Mouse (Mus musculus) forebrain, embryonic 15.5 days (tissue): ENCODE results near the gene Abca12. TPM values are rescaled to one million over a fixed set of nuclear protein-coding genes. Genes with fewer than 3 reads are reported as not detected.

Experiments used
- ATAC-seq: fragments of 200-750 bp; cut with Nextera tagmentation; replicated peaks from 2 replicates; pipeline ENCODE4 v1.8.0; 2017; ENCODE audit warnings: mild to moderate bottlenecking, moderate TSS enrichment, moderate library complexity
- H3K27ac ChIP-seq: fragments of 300-500 bp; sonication (generic); replicated peaks from 2 replicates; pipeline ENCODE4 v1.5.1; 2015; ENCODE audit warnings: mild to moderate bottlenecking, inconsistent platforms
- H3K27me3 ChIP-seq: fragments of 300-500 bp; sonication (generic); 2 replicates; pipeline ENCODE4 v1.6.1; 2015; ENCODE audit warnings: inconsistent platforms
- H3K36me3 ChIP-seq: fragments of 300-500 bp; sonication (generic); 2 replicates; pipeline ENCODE4 v1.6.1; 2015; ENCODE audit warnings: mild to moderate bottlenecking, inconsistent platforms
- H3K4me1 ChIP-seq: fragments of 300-500 bp; sonication (generic); 2 replicates; pipeline ENCODE4 v1.6.1; 2015; ENCODE audit warnings: inconsistent platforms
- H3K4me2 ChIP-seq: fragments of 300-500 bp; sonication (generic); replicated peaks from 2 replicates; pipeline ENCODE4 v1.6.1; 2015; ENCODE audit warnings: mild to moderate bottlenecking, inconsistent platforms
- H3K4me3 ChIP-seq: fragments of 300-500 bp; sonication (generic); 2 replicates; pipeline ENCODE4 v1.5.1; 2015; ENCODE audit warnings: mild to moderate bottlenecking, inconsistent platforms
- H3K9ac ChIP-seq: fragments of 300-500 bp; sonication (generic); replicated peaks from 2 replicates; pipeline ENCODE4 v1.6.1; 2015; ENCODE audit warnings: mild to moderate bottlenecking, inconsistent platforms
- H3K9me3 ChIP-seq: fragments of 300-500 bp; sonication (generic); 2 replicates; pipeline ENCODE4 v1.6.1; 2016; ENCODE audit warnings: inconsistent platforms
- WGBS: fragments of 180-500 bp; shearing (Covaris S2); methylation state at CpG from one replicate; pipeline ENCODE4 v1.1.7; 2015; ENCODE audit warnings: mixed read lengths; 5-methylcytosine and 5-hydroxymethylcytosine counted together
- polyA plus RNA-seq: library from polyadenylated mRNA; unstranded; fragments of >200 nt; fragmentation: Nextera tagmentation; extraction: Ambion mirVana; gene quantifications from 2 replicates; pipeline ENCODE4 v1.2.1, GENCODE M21; 2015

Gene Abca12
- 0.03 and 0.05 TPM in 2 replicates for polyA plus RNA-seq

DNA sequence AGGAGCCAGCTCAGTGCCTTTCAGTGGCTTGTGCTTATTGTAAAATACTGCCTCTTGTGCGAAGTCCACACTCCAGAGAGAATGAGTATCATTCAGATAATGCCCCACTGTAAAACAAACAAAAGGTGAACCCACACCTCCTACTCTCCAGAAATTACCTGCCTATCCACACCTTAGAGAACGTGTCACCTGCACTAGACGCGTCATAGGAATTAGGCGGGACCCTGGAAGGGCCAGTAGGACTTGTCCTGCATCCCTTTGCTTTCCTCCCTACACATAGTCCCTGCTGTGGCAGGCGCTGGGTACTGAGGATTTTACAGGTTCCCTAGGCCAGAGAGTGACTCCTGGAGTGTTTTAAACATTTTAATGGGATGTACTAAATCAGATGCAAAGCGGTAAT is at the start of gene Abca12:
Gene Abca12 (minus strand): TSS at position 101 of the 400 bp plus-strand sequence.
- Histone ChIP-seq H3K4me1 (no peaks in the 10 kb centered on the region), H3K27me3 (no peaks in the 10 kb centered on the region), H3K9ac (no peak within 1 kb of the TSS), H3K4me3 (no peak within 1 kb of the TSS), H3K4me2 (no peak within 1 kb of the TSS), H3K27ac (no peak within 1 kb of the TSS), H3K36me3 (no peaks in the 10 kb centered on the region), H3K9me3 (no peaks in the 10 kb centered on the region)
- WGBS: 86% methylated on average over 7 of the region's 7 CpGs
- ATAC-seq: no peak

DNA sequence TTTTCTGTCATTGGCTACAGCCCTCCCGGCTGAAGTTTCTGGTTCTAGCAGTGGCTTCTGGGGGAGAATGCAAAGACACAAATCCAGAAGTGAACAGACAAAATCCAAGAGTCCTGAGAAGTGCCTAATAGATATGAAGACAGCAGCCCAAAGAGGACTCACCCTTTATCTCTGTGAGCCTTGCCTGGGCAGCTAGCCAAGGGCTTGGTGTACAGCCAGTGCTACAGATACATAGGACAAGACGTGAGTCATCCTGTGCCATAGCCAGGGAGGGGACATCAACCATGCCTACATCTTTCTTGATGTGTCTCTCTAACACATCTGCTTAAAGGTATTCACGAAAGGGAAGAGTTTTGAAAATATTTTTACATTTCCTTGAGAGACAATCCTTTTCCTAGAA is 43.3 kb upstream of the Abca12 start:
- H3K4me2 ChIP-seq: no peak overlapping the region
- H3K4me1 ChIP-seq: no peaks in the 10 kb centered on the region
- 72% methylated on average over 3 of the region's 3 CpGs for WGBS
- no peaks in the 10 kb centered on the region for H3K9me3 ChIP-seq
- no peak overlapping the region for H3K4me3 ChIP-seq
- no peaks in the 10 kb centered on the region for H3K36me3 ChIP-seq
- H3K27ac ChIP-seq: no peak overlapping the region
- no peak for ATAC-seq
- H3K9ac ChIP-seq: no peak overlapping the region
- H3K27me3 ChIP-seq: no peaks in the 10 kb centered on the region

DNA sequence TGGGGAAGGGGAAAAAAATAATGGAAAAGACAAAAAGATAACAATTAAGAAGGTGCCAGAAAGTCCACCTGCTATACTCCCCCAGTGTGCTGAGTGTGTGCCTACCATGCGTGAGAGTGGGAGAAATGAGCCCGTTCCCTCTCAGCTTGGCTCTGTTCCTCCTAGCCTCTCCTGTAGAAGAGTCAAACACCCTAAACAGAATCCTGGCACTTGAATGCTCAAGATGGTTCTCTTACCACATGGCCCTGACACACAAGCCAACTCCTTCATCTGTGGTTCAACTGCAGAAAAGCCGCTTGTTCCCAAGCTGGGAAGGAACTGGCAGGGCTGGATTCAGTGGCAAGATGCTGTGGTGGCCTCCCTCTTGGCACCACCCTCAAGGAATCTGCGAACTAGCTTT is 32.7 kb upstream of the Abca12 start:
- no peaks in the 10 kb centered on the region for H3K9me3 ChIP-seq
- WGBS: 77% methylated on average over 4 of the region's 4 CpGs
- H3K27ac ChIP-seq: no peak overlapping the region
- H3K27me3 ChIP-seq: no peaks in the 10 kb centered on the region
- no peak overlapping the region for H3K9ac ChIP-seq
- 0 out of 2 replicates have a peak, but pooled peaks have one; percentile 46 for ATAC-seq
- no peaks in the 10 kb centered on the region for H3K36me3 ChIP-seq
- H3K4me1 ChIP-seq: no peaks in the 10 kb centered on the region
- H3K4me3 ChIP-seq: no peak overlapping the region
- H3K4me2 ChIP-seq: no peak overlapping the region

DNA sequence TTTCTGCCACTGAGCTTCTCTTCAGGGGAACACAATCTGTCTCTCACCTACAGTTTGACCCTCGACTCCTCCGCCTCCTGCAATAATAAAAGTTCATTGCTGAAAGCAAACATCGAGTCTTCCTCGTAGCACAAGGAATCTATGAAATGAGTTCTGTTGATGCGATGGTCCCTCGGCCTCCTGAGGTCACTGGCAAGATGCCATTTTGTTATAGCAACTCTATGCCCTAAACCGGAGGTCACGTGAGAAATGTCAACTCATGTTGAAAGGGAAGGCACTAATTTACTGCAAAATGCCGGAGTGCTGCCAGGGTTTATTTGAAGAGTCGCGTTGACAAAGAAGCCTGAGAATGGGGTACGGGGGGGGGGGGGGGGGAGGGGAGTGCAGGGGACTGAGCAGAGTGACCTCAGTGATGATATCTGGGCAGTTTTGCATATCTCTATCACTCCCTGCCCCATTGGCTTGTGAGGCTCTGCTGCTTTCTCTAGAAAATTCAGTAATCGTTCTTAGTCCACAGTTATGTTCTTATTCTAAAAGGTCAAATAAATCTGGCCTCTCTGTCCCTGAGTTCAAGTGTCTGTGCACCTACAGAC is 7.1 kb upstream of the Abca12 start:
- Histone ChIP-seq H3K4me1 (no peaks in the 10 kb centered on the region), H3K27me3 (no peaks in the 10 kb centered on the region), H3K36me3 (no peaks in the 10 kb centered on the region), H3K9me3 (no peaks in the 10 kb centered on the region), H3K4me2 (no peak overlapping the region), H3K9ac (no peak overlapping the region), H3K27ac (no peak overlapping the region), H3K4me3 (no peak overlapping the region)
- ATAC-seq: no peak
- WGBS: 80% methylated on average over 13 of the region's 13 CpGs

DNA sequence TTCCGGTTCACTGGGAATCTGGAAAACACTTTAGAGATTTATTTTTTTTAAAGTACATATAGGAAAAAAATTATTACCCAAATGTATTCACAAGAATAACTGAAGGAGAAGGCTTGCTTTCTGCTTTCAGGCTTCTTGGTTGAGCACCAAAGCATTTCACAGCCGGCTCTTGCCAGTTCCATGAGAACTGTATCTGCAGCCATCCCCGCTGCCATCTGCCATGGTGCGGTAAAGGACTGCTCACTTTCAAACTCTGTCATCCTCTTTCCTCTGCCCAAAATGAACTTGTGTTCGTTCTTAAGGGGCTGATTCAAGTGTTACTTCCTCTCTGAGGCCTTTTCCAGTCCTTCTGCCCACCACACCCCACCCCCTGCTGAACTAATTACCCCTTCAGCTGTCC is 3.8 kb upstream of the Abca12 start:
- peak; percentile 61; the same call in 1 of the 2 replicates for ATAC-seq
- H3K9ac ChIP-seq: no peak overlapping the region
- no peaks in the 10 kb centered on the region for H3K36me3 ChIP-seq
- H3K27me3 ChIP-seq: no peaks in the 10 kb centered on the region
- H3K27ac ChIP-seq: no peak overlapping the region
- no peak overlapping the region for H3K4me2 ChIP-seq
- no peaks in the 10 kb centered on the region for H3K4me1 ChIP-seq
- 80% methylated on average over 5 of the region's 5 CpGs for WGBS
- no peak overlapping the region for H3K4me3 ChIP-seq
- H3K9me3 ChIP-seq: no peaks in the 10 kb centered on the region

DNA sequence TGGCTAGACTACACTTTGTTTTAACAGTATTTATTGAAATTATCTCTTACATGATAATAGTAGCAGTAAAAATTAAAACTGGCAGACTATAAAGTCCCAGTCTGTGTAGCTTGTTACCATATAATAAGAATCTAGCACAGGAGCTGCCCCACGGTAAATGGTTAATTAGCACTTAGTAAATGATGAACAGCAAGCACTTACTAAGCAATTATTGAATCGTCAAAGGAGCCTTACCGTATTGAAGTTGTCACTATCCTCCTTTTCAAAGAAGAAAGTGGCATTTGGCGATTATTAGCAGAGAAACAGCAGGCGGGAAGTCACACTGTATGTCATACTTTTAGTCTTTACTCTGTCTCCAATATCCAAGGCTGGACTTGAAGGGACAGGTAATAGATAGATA is 3.2 kb upstream of the Abca12 start:
- H3K9ac ChIP-seq: no peak overlapping the region
- no peaks in the 10 kb centered on the region for H3K36me3 ChIP-seq
- no peak for ATAC-seq
- no peaks in the 10 kb centered on the region for H3K27me3 ChIP-seq
- WGBS: 37% methylated on average over 5 of the region's 5 CpGs
- no peaks in the 10 kb centered on the region for H3K9me3 ChIP-seq
- H3K4me1 ChIP-seq: no peaks in the 10 kb centered on the region
- no peak overlapping the region for H3K27ac ChIP-seq
- no peak overlapping the region for H3K4me2 ChIP-seq
- H3K4me3 ChIP-seq: no peak overlapping the region

DNA sequence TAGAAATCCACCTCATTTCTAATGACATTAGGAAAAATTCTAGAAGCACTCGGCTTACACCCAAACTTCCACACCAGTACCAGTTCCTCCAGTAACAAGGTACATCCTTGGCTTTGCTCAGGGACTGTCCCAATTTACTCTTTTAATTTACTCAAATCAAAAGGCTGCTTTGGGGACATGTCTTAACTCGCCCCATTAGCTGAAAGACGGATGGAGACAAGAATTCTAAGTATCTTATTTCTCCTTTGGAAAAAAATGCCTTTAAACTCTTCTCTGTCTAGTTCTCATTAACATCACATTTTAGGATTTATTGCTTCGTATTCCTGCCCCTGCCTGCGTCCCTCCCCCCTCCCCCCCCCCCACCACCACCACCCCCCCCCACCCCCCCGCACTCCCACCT is 626 bp downstream of the Abca12 start:
- Histone ChIP-seq H3K27ac (no peak overlapping the region), H3K4me2 (no peak overlapping the region), H3K36me3 (no peaks in the 10 kb centered on the region), H3K4me1 (no peaks in the 10 kb centered on the region), H3K27me3 (no peaks in the 10 kb centered on the region), H3K9me3 (no peaks in the 10 kb centered on the region), H3K9ac (no peak overlapping the region), H3K4me3 (no peak overlapping the region)
- no peak for ATAC-seq
- 68% methylated on average over 5 of the region's 6 CpGs for WGBS

DNA sequence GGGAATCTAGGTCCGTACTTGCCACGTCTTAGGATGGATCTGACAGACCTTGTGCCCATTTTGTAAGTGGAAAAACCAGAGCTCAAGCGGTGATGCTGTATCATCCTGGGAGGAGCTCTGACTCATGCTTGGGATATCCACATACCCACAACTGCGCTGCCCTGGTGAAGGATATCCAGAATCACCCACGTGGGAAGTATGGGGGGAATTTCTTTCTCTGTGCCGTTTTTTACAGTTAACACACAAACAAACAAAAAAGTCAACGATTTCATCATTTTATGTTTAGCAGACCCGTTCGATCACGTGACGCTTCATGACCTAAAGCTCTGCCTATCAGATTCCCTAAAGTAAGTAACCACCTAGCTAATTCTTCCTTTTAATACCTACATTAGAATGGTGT is 1.6 kb downstream of the Abca12 start:
- H3K9me3 ChIP-seq: no peaks in the 10 kb centered on the region
- H3K27me3 ChIP-seq: no peaks in the 10 kb centered on the region
- H3K36me3 ChIP-seq: no peaks in the 10 kb centered on the region
- no peak overlapping the region for H3K27ac ChIP-seq
- no peak overlapping the region for H3K4me2 ChIP-seq
- 89% methylated on average over 11 of the region's 11 CpGs for WGBS
- no peak for ATAC-seq
- no peaks in the 10 kb centered on the region for H3K4me1 ChIP-seq
- no peak overlapping the region for H3K4me3 ChIP-seq
- no peak overlapping the region for H3K9ac ChIP-seq

DNA sequence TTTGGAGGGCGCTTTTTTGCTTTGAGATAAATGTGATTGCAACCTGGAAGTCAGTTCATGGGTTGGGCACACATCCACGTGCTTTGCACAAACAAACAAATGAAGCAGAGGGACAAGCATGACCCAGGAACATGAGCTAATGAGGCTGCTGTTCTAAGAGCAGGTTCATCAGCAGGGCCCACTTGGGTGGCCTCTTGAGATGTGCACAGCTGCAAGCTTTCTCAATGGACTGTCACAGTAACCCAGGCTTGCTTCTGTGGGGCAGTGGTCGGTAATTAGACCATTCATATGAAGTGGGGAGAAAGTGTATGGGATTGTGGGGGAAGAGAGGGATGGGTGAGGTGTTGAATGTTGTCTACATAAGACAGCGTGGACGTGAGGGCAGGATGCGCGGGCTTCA is 7.0 kb downstream of the Abca12 start:
- no peak overlapping the region for H3K4me3 ChIP-seq
- no peaks in the 10 kb centered on the region for H3K36me3 ChIP-seq
- no peaks in the 10 kb centered on the region for H3K27me3 ChIP-seq
- H3K4me2 ChIP-seq: no peak overlapping the region
- no peak overlapping the region for H3K27ac ChIP-seq
- WGBS: 73% methylated on average over 7 of the region's 7 CpGs
- no peaks in the 10 kb centered on the region for H3K9me3 ChIP-seq
- no peak overlapping the region for H3K9ac ChIP-seq
- no peak for ATAC-seq
- no peaks in the 10 kb centered on the region for H3K4me1 ChIP-seq

DNA sequence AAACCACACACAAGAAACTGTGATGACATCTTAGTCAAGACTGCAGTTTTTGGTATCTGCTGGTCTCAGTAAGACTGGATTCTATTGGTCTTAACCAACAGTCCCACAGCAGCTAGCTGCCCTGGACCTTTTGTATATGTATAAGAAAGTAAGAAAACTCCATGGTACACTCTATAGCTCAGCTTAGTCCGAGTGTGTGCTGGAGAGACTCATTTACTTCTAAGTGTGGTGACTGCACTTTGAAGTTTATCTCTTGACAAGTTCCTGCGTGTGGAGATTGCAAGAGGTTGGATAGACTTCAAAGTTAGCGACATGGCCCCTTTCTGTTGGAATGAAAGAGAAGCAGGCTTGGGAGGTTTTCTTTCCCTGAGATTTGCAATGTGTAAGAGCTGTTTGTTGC is 17.1 kb downstream of the Abca12 start:
- Histone ChIP-seq H3K9me3 (no peaks in the 10 kb centered on the region), H3K4me1 (no peaks in the 10 kb centered on the region), H3K4me2 (no peak overlapping the region), H3K9ac (no peak overlapping the region), H3K27me3 (no peaks in the 10 kb centered on the region), H3K36me3 (no peaks in the 10 kb centered on the region), H3K4me3 (no peak overlapping the region), H3K27ac (no peak overlapping the region)
- no peak for ATAC-seq
- 78% methylated on average over 3 of the region's 3 CpGs for WGBS

DNA sequence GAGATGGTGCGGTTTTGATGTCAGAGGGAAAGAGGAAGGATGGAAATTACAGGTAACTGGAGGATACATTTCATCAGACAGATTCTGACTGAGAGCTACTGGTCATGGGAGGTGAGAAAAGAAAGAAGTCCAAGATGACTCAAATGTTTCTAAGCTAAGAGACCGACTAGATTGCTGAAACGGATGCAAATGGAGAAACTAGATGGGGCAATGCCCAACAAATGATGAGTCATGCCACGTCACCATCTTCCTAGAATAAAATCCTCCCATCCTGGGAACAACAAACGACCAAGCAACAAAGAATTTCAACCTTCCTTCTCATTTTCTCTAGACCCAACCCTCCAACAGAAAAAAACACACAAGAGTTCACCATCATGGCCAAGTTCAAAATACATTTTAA is 18.6 kb downstream of the Abca12 start:
- ATAC-seq: no peak

DNA sequence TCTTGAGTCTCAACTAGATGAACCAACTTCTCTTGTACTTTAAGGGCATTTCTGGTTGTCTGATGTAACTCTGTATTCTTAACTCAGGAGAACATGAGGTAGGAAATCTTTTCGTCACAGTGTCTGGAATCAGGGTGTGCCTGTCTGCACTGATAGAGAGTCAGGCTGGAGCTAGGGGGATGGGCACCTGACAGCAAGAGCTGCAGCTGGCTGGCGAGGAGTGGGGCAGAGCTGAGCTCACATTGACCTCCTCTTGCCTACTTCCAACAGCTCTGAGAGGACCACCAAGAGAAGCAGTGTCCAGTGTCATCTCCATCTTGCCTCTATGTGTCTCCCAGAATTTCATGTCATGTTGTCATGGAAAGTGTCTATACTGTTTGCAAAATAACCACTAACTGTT is 20.5 kb downstream of the Abca12 start:
- no peak overlapping the region for H3K9ac ChIP-seq
- H3K27ac ChIP-seq: no peak overlapping the region
- no peak overlapping the region for H3K4me3 ChIP-seq
- no peaks in the 10 kb centered on the region for H3K27me3 ChIP-seq
- WGBS: 80% methylated on average over 2 of the region's 2 CpGs
- H3K4me2 ChIP-seq: no peak overlapping the region
- no peaks in the 10 kb centered on the region for H3K4me1 ChIP-seq
- no peaks in the 10 kb centered on the region for H3K36me3 ChIP-seq
- no peak for ATAC-seq
- no peaks in the 10 kb centered on the region for H3K9me3 ChIP-seq

More for the DNA sequence above, 18.6 kb downstream of the Abca12 start:
- Histone ChIP-seq H3K9me3 (no peaks in the 10 kb centered on the region), H3K4me2 (no peak overlapping the region), H3K4me1 (no peaks in the 10 kb centered on the region), H3K27me3 (no peaks in the 10 kb centered on the region), H3K27ac (no peak overlapping the region), H3K9ac (no peak overlapping the region), H3K36me3 (no peaks in the 10 kb centered on the region), H3K4me3 (no peak overlapping the region)
- 90% methylated on average over 5 of the region's 5 CpGs for whole genome bisulfite sequencing

DNA sequence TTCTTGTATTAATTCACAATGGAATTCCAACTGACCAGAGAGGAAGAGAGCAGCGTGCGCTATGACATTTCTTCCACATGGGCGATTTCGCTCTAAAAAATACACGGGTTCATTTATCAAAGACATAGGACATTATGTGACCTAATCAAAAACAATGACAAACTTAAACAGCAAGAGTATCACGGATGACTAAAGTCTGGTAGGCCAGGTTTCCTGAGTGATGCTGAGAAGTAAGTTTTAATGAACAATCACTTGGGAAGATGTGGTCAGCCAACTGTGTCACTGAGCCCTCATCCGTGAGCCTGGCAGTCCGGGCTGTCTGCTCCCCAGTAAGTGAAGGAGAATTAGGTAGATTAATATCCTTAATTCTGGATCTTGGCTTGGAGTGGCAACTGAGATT is 21.2 kb downstream of the Abca12 start:
- no peaks in the 10 kb centered on the region for H3K9me3 ChIP-seq
- no peak overlapping the region for H3K27ac ChIP-seq
- no peaks in the 10 kb centered on the region for H3K36me3 ChIP-seq
- no peak for ATAC-seq
- no peaks in the 10 kb centered on the region for H3K4me1 ChIP-seq
- H3K4me2 ChIP-seq: no peak overlapping the region
- 83% methylated on average over 8 of the region's 8 CpGs for whole genome bisulfite sequencing
- H3K9ac ChIP-seq: no peak overlapping the region
- H3K4me3 ChIP-seq: no peak overlapping the region
- H3K27me3 ChIP-seq: no peaks in the 10 kb centered on the region
